Mouse (Mus musculus): ENCODE data around the gene Gpatch8. TPM values are rescaled to one million over a fixed set of nuclear protein-coding genes. Genes with fewer than 3 reads are reported as not detected.
A peak's percentile ranks its signal among the peaks of the same experiment; 100 is the strongest.
"Not testable (repeated sequence)": the region's sequence is repeated elsewhere in the genome, so short reads cannot be mapped to it uniquely, and the experiment has no call there.

The Gpatch8 gene
- total RNA-seq, 2 experiments from 2014 or later, result 25.2 to 28.2 TPM

DNA sequence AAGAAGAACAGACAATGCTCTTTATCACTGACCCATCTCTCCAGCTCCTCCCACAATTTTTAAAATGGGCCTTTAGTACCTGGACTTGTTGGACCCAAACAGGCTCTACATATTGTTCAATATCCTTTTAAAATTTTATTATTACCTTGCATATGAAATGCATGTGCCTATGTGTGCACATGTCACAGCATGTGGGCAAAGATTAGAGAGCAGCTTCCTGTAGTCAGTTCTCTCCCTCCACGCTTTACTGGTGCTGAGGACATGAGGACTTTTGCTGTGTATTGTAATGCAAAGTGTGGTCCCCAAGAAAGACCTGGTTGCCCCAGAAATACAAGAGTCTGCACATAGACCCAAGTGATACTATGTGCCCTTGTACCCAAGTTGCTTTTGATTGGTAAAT lies 18.8 kb upstream of the Gpatch8 start:
- intact Hi-C loops (cut with DNase I), result no loop called here
- DNase-seq, result no peak

DNA sequence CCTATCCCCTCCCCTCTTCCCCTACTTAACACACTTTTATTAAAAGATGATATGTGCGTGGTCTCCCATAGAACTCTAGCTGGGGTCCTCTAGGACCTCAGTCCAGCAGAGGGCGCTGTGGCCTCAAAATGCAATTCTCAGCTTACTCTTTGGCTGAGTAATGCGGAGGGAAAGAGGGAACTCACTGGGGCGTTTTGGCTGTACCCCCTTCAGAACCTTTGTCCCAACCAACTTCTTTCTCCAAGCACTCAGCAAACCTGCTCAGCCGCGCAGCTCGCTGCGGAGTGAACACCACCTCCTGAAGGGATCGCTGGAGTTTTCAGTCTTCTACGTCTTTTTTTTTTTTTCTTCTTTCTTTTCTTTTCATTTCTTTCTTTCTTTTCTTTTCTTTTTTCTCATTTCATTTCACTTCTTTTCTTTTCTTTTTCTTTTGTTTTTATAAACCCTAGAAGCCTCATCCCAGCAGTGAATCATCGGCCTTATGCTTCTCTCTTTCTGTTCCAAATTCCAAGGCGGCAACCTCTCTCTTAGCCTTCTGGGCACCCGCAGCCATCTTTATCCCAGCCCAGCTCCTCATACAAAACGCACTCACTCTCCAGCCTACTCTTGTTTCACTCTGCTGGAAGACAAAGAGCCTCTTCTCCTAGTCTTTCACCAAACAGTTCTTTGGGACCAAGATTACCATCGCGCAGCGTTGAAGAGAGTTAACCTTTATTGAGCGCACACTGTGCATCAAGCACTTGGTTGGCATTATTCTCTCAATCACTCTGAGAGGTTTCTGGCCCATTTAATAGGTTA lies 16.9 kb upstream of the Gpatch8 start:
- DNase-seq, result peak; percentile 88 to 94
- intact Hi-C loops (cut with DNase I), result loop anchor here (1.0 to 5.0 kb wide), 2 partner anchors 78 to 86 kb away; no protein-coding TSS in a partner anchor

DNA sequence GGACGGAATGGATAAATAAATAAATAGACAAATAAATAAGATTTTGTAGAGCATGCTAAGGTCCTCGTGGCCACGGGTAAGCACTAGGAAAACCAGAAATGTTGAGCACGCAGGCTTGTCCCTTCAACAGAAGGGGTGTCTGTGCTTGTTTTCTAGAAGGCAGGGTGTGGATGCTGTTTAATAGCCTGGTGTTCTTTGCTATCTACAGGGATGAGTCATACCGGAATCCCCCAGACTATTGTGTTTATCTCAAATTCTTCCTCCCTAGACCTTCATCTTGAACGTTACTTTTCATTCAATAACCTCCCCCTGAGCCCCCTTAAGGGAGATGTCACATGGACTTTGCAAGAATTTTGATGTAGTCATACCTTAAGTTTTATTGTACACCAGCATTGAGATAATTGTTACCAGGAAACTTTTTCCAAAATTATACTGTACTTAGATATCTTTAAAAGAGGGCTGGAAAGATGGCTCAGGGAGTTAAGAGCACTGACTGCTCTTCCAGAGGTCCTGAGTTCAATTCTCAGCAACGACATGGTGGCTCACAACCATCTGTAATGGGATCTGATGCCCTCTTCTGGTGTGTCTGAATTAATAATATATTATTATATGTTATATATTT lies 12.7 kb upstream of the Gpatch8 start:
- intact Hi-C loops (cut with DNase I), result no loop called here
- DNase-seq, result no peak

DNA sequence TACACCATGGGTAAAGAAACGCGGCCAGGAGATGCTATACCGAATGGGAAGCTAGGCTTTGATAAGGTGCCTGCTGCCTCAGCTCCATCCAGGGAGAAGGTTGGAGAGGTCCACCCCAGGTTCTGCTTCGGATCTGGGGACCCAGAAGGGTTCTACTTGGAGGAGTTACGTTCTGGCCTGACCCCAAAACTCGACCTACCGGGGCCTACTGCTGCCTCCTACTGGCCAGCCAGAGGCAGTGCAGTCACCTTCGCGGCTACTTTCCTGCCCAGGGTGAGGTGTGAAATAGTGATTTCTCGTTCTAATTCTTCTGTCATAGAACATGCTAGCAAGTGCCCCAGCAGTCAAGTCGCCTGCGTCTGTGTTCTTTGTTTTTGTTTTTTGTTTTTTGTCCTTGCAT lies 12.0 kb upstream of the Gpatch8 start:
- no peak for DNase-seq
- intact Hi-C loops (cut with DNase I), result no loop called here

DNA sequence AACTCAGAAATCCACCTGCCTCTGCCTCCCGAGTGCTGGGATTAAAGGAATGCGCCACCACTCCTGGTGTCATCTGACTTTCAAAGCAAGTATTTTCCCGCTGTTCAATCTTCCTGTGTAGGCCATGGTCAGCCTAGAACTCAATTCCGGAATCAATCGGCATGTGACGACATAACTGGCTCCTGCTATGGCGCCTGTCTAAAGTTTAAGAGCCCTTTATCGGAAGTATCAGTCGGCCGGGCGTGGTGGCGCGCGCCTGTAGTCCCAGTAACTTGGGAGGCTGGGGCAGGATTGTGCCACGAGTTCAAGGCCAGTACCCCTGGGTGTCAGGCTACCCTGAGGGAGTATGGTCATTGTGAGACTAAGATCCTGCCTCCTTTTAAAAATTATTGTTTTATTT lies 11.5 kb upstream of the Gpatch8 start:
- DNase-seq, result no peak
- intact Hi-C loops (cut with DNase I), result no loop called here

DNA sequence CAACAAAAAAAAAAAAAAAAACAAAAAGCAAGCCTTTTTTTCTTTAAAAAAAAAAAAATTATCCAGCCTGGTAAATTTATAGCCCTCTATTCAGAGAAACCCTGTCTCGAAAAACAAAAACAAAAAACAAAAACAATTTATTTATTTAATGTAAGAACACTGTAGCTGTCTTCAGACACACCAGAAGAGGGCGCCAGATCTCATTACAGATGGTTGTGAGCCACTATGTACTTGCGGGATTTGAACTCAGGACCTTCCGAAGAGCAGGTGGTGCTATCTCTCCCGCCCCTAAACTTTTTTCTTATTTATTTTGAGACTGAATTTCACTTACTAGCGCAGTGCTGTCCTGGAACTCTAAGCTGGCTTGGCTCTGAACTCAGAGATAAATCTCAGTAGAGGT lies 11.0 kb upstream of the Gpatch8 start:
- intact Hi-C loops (cut with DNase I), result no loop called here
- DNase-seq, result no peak

DNA sequence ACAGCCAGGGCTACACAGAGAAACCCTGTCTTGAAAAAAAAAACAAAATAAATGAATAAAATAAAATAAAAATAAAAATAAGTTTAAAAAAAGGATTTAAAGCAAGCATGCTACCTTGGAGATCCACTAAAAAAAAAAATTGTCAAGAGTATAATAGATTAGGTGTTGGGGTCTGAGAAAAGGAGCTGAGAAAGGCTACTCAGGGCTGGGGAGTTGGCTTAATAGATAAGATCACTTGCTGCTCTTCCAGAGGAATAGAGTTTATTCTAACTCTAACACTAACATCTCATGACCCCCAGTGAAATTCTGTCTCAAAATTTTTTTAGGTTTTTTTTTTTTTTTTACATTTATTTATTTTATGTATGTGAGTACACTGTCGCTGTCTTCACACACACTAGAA lies 10.1 kb upstream of the Gpatch8 start:
- DNase-seq, result no peak
- intact Hi-C loops (cut with DNase I), result no loop called here

DNA sequence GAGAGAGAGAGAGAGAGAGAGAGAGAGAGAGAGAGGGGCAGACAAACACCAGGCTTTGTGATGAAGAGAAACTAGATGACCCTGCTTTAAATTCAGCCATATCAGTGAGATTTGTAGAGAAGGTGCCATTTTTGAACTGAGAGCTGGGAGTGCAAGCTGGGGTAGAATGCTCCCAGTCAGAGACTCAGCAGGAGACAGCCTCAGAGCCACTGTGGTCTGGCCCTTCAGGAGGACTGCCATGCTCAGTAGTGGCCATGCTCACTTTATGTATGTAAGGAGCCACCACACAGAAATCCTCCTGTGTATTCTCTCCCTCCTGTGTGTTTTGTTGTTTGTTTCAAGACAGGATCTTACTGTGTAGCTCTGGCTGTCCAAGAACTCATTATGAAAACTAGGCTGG lies 9.5 kb upstream of the Gpatch8 start:
- DNase-seq, result no peak
- intact Hi-C loops (cut with DNase I), result no loop called here

DNA sequence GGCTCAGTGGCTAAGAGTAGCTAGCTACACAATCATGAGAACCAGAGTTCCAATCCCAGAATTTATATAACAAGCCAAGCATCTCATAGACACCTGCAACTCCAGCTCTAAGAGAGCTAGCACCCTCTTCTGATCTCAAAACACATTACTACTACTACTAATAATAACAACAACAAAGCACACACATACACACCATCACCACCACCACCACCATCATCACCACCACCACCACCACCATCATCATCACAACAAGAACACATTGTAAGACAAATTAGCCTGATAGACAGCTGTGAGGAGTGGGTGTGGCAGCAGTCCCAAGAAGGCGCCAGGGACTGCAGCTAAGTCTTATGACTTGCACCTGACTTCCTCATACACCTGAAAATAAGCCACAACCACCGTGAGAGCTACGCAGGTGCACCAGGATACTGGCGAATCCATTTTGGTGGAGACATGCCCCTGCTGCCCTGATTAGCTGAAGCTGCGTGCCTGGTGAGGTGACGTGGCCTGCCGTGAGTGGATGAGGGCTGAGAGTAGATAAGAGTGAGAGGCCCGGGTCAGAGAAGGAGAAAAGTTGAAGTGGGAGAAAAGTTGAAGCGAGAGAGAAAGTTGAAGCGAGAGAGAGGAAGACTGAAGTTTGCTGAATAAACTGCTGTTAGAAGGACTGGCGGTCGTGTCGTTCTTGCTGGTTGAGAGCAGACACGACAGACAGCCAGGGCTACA lies 8.9 kb upstream of the Gpatch8 start:
- DNase-seq; intact Hi-C loops (cut with DNase I): not testable (repeated sequence)

DNA sequence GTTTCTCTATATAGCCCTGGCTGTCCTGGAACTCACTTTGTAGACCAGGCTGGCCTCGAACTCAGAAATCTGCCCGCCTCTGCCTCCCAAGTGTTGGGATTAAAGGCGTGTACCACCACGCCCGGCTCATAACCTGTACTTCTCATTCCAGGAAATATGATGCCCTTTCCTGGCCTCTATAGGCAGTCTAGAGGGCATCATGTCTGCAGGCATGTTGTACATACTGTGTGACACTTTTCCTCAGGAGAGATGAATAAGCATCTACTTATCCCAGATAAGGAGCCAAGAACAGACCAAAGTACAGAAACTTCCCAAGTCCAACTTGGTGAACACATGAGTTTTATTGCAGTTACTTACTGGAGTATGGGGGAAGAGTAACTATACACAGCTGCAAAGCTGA lies 2.5 kb upstream of the Gpatch8 start:
- DNase-seq, result no peak
- intact Hi-C loops (cut with DNase I), result loop anchor here (5.0 to 10.0 kb wide), 2 partner anchors 71 to 244 kb away; partner anchors contain the start of gene Ubtf

DNA sequence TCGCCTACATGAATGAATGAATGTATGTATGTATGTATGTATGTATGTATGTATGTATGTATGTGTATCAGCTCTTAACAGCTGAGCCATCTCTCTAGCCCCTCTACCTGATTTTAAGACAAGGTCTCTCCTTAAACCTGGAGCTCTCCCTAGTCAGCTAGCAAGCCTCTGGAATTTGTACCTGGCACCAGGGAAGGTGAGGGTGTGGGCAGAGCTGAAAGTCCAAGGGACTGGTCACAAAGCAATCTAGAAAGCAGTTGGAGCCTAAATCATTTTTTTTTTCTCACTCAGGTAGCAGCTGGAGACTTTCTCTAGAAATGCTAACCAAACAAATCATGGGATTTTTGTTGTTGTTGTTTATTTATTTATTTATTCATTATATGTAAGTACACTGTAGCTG lies 1.2 kb upstream of the Gpatch8 start:
- intact Hi-C loops (cut with DNase I), result loop anchor here (5.0 to 10.0 kb wide), 2 partner anchors 70 to 243 kb away; partner anchors contain the start of gene Ubtf
- DNase-seq, result no peak

DNA sequence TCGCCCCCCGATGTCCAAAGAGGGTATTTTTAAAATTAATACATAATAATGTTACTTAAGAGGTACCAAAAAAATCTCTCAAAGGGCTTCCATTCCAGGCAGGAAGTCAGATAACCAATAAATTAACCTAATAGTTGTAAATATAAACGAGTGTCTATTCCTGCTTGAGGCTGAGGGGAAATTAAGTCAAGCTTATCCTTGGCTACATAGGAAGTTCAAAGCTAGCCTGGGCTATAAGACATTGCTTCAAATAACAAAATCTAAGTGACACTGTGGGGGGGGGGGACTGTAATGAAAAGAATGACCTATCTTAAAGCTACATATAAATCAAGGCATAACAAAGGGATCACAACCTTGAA lies 503 bp upstream of the Gpatch8 start:
- no peak for DNase-seq
- intact Hi-C loops (cut with DNase I), result loop anchor here (5.0 to 10.0 kb wide), 2 partner anchors 69 to 242 kb away; partner anchors contain the start of gene Ubtf

DNA sequence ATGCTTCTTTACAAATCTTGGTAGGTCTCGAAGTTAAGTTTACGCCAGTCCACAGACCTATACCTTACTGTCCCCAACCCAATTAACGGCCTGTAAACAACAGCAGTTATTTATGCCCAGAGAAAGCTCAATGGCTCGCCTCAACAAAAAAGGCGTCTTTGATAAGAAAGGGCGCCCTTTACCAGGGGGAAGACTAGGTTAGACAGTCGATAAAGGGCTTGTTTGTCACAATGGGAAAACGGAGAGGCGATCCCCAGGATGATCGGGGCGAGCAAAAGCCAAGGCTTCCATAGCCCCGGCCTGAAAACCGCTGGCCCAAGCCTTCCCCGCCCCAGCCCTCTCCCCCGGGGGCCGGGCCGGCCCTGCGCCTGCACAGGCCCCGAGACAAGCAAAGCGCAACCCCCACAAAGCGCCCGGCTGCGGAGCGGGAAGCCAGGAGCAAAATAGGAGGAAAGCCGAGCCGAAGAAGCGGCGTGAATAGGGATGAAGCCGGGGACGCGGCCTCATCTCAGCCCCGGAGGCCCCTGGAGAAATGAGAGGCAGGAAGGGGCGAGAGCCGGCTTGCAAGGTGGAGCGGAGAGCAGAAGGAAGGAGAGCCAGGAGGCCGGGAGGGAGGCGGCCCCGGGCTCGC lies 677 bp downstream of the Gpatch8 start:
- intact Hi-C loops (cut with DNase I), result loop anchor here (5.0 to 10.0 kb wide), 2 partner anchors 68 to 241 kb away; partner anchors contain the start of gene Ubtf

DNA sequence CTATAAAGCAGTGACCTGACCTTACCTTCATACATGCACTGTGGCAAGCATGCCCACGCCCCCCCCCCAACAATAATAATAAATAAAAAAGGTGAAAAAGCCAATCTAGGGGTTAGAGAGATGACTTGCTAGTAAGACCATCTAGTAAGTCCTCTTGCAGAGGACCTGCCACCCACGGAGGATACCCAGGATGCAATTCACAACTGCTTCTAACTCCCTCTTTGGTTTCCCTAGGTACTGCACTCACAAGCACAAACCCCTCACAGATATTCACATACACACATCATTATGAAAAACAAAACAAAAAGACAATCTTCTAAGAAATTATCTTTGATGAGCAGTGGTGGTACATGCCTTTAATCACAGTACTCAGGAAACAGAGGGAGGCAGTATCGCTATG lies 4.1 kb downstream of the Gpatch8 start:
- intact Hi-C loops (cut with DNase I), result loop anchor here (10.0 kb wide), 1 partner anchor 237 kb away; the partner anchor contains the start of gene Ubtf
- no peak for DNase-seq

More for the DNA sequence above, 677 bp downstream of the Gpatch8 start:
- no peak for DNase-seq

DNA sequence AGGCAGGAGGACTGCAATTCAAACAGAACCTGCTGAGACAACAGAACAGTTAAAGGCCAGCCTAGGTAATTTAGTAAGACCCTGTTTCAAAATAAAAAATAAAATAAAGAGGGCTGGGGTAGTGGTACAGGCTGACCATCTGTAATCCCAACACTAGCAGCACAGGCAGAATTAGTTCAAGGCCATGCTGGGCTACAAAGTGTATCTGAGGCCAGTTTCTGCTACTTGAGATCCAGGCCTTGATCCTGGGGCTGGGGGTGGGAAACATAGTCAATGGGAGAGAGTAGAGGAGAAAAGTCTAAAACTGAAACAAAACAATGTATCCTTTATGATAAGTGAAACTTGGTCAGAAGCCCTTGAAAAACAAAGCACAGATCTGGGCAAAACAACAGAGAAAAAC lies 5.0 kb downstream of the Gpatch8 start:
- intact Hi-C loops (cut with DNase I), result loop anchor here (10.0 kb wide), 1 partner anchor 236 kb away; the partner anchor contains the start of gene Ubtf
- no peak for DNase-seq

DNA sequence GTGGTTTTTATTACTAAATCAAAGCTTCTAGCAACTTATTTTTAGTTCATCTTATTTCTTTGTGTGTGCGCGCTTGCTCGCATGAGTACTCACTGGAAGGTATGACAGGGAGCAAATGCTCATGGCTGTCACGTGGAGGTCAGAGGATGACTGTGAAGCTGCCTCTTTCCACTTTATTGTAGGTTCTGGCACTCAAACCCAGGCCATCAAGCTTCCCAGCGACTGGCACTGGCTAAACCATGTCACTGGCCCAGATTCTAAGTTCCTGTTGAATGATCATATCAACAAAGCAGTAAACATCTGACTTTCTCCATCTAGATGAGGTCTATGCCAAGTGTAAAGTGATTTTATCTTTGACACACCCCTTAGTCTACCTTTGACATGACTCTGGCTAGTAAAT lies 14.7 kb downstream of the Gpatch8 start:
- no peak for DNase-seq
- intact Hi-C loops (cut with DNase I), result no loop called here

DNA sequence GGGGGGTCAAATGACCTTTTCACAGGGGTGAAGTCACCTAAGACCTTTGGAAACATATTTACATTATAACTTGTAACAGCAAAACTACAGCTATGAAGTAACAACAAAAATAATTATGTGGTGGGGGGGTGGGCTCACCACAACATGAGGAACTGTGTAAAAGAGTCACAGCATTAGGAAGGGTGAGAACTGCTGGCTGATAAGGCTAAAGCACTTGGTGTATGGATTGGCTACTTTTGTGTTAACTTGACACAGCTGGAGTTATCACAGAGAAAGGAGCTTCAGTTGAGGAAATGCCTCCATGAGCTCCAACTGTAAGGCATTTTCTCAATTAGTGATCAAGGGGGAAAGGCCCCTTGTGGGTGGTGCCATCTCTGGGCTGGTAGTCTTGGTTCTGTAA lies 15.9 kb downstream of the Gpatch8 start:
- DNase-seq, result not testable (repeated sequence)

DNA sequence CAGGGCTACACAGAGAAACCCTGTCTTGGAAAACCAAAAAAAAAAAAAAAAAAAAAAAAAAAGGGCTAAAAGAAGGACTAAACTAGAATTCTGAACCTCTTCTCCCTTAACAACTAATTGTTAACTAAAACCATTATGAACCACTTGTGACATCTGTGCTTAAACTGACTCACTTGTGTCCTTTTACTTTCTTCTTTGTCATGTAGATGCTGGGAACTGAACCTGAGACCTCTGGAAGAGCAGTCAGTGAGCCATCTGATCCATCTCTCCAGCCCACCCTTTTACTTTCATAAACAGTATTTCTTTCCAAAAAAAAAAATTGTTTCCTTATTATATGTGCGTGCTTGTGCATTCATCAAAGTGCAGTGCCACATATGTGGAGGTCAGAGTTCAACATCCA lies 16.5 kb downstream of the Gpatch8 start:
- intact Hi-C loops (cut with DNase I), result no loop called here
- DNase-seq, result no peak

More for the DNA sequence above, 15.9 kb downstream of the Gpatch8 start:
- intact Hi-C loops (cut with DNase I), result not testable (repeated sequence)

DNA sequence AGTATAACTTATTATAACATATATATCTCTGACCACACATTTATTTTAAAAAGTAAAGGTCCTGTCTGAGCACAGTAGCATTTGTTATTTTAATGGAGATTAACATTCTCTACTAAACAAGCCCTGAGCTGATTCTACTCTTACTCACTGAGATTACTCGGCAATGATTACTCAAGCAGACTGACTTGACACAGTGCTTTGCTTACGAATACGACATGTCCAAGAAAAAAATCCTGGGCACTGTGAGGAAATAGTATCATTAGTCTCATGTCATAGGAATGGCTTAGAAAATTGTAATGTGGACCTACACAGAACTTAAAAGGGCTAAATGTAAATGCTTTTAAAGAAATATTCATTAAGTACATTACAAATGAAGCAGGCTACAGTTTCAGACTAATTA lies 20.0 kb downstream of the Gpatch8 start:
- intact Hi-C loops (cut with DNase I), result no loop called here
- no peak for DNase-seq

DNA sequence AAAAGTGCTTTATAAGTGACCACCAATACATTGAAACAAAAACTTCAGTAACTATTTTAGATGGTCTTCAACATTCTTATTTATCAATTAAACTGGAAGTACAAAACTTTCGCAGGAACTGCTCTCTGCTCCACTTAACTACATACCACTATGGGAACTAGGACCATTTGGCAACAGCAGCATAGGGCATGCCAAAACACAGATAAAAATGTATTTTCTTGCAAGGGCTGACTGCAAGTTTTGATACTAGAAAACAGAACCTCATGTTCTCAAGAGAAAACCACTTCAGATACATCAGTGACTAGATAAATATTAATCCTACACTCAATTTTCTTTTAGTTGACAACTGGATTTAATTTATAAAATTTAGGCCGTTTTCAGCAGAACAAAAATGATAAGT lies 22.1 kb downstream of the Gpatch8 start:
- intact Hi-C loops (cut with DNase I), result no loop called here
- no peak for DNase-seq

DNA sequence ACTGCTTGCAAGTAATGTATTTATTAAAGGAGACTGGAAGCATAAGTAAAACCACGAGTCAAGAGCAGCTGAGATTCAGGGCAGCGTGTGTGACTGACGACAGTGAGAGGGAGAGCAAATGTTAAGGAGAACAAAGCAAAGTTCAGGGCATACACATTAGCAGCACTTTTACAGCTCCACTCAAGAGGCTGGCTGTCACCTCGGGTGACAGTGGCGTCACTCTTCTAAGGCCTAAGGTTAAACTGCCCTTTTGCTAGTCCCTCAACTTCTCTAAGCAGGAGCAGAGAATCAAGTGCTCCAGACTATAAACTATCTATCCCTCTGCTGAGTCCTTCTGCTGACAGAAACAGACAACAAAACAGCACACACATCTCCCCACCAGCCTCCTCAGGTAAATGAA lies 24.8 kb downstream of the Gpatch8 start:
- DNase-seq, result no peak
- intact Hi-C loops (cut with DNase I), result no loop called here
